Mouse (Mus musculus) embryonic fibroblast, embryonic 13.5 days (primary cell): ENCODE results near the gene Cpz. TPM values are rescaled to one million over a fixed set of nuclear protein-coding genes. Genes with fewer than 3 reads are reported as not detected.

Source experiments
- H3K27ac ChIP-seq: 2 replicates; pipeline ENCODE4 v1.5.1; 2012; ENCODE audit warnings: low read length, control low read depth, inconsistent platforms; ENCODE audit not compliant: insufficient read depth
- H3K4me1 ChIP-seq: 2 replicates; pipeline ENCODE4 v1.6.1; 2011; ENCODE audit warnings: low read length; ENCODE audit not compliant: control insufficient read depth, insufficient read depth
- H3K4me3 ChIP-seq: 2 replicates; pipeline ENCODE4 v1.5.1; 2011; ENCODE audit warnings: mild to moderate bottlenecking, control low read depth, low read length; ENCODE audit not compliant: insufficient read depth
- CTCF ChIP-seq: IDR thresholded peaks from 2 replicates; pipeline ENCODE4 v1.5.1; 2011; ENCODE audit warnings: mild to moderate bottlenecking, control low read depth, low read length, moderate library complexity, borderline replicate concordance; ENCODE audit not compliant: insufficient read depth
- POLR2A ChIP-seq: IDR thresholded peaks from 2 replicates; pipeline ENCODE4 v1.6.1; 2011; ENCODE audit warnings: low read depth, mild to moderate bottlenecking, control low read depth, low read length, moderate library complexity
- polyA plus RNA-seq: library from polyadenylated mRNA; stranded (reverse); fragments of >200 nt; gene quantifications from 2 replicates; pipeline ENCODE4 v1.2.4, GENCODE M21; 2011; ENCODE audit warnings: low read depth; ENCODE audit not compliant: missing spikeins, insufficient read length

Cpz gene
- polyA plus RNA-seq, 1 experiment, result 7.8 TPM

DNA sequence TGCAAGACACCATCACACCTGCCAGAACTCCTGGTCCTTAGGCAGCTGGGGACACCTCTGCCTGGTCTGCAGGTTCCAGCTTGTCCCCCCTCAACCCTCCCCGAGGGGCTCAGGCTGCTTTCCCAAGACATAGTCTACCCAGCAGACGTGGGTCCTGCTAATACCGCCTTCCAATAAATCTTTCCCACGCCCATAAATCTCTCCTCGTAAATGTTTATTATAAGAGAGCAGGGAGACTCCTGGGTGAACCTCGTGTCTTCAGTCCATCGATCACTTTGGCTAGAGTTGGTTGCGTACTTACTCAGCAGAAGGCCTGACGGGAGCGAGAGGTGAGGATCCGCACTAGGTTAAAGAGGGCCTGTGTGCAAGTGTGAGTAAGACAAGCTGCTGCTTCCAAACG, 31.7 kb downstream of the Cpz start:
- H3K4me3 ChIP-seq, result no peak overlapping the region
- H3K4me1 ChIP-seq, result no peaks in the 10 kb centered on the region
- H3K27ac ChIP-seq, result no peak overlapping the region
- TF ChIP-seq POLR2A (no peak), CTCF (no peak)

DNA sequence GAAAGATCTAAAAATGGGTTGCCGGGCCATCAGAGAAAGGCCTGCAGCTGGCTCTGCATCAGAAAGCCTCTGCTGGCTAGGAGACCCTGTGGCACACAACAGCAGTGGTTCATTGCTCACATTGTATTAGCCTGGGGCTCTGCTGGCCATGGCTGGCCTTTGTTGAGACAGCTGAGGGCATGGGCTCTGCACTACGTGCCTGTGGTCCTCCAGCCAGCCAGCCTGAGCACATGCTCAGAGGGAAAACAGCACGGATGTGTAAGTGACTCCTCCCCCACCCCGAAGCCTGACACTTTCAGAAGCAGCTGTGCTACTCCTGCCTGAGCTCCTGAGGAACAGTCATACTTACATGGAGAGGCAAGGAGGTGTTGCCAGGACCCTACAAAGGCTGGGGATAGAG, 46.0 kb downstream of the Cpz start:
- H3K4me3 ChIP-seq, result no peak overlapping the region
- no peaks in the 10 kb centered on the region for H3K4me1 ChIP-seq
- TF ChIP-seq POLR2A (no peak), CTCF (no peak)
- no peak overlapping the region for H3K27ac ChIP-seq

DNA sequence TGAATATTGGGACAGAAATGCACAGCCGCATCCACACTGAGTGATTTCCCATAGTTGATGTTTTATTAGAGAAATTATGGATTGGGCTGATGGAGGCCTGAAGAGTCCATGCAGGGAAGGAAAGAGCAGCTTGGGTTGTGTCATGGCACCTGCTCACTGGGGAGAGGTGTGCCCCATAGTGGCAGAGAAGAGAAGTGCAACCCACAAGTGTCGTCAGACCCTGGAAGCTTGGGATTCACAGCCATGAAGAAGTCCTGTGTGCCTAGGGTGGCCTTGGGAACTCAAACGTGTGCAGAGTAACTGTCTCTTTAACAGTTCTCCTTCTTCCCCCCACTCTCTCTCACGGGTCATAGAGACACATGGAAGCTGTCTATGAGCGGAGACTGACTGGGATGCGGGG, 50.3 kb downstream of the Cpz start:
- Histone ChIP-seq H3K4me1 (no peaks in the 10 kb centered on the region), H3K27ac (no peak overlapping the region), H3K4me3 (no peak overlapping the region)
- TF ChIP-seq POLR2A (no peak), CTCF (peak; percentile 34; the same call in 1 of the 2 replicates)

DNA sequence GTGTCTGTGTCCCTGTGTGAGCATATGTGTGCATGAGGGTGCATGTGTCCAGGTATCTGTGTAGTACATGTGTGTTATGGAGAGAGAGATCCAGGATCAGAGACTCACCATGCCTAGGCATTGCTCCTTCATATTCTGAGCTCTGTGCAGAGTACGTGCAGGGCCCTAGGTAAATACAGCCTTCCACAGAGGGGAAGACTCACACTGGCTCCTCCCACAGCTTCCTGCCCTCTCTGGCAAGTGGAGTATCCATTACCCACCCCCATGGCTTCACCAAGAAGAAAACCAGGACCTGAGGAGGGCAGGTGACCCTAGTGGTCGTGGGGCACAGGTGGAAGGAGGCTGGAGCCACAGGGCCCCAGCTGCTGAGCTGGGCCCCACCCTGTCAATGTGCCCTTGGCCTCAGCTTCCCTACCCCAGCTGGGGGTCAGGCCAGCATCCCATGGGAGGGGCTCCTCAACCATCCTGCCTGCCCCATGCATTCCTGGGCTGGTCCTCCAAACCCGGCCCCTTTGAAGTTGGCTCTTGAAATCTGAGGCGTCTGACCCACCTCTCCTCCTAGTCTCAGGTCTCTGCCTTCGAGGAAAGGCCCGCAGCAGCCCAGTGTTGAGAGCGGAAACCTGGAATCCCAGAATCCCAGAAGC, 54.5 kb downstream of the Cpz start:
- TF ChIP-seq CTCF (no peak), POLR2A (no peak)
- Histone ChIP-seq H3K4me1 (no peaks in the 10 kb centered on the region), H3K4me3 (no peak overlapping the region), H3K27ac (no peak overlapping the region)

DNA sequence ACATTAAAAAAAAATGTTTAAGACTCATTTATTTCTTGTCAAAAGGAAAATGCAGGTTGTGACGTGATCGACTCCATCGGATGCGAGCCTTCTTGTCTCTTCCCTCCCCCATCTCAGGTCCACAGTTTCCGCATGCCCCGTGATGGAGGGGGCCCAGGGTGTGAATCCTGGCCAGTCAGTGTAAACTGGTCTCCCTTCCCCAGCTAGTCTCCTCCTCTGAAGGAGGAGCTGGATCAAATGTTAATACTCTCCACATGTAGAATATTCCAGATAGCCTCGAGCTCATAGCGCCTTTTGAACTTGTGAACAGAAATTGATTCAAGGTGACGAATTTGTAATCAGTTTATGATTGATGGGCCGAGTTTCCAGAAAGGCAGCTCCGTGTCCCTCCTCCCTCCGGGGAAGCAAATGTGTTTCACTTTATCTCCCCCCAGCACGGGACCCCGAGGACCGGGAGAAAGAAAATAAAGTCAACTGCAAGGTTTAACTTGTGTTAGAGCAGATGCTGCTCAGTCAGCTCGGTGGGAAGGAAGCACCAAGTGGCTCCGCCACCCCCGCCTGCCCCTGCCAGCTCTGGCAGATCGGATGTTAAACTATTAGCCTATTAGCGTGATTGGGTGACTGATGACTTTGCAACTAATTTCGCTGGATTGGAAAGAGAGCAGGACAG, 59.4 kb downstream of the Cpz start:
- H3K27ac ChIP-seq, result no peak overlapping the region
- TF ChIP-seq POLR2A (no peak), CTCF (no peak)
- H3K4me1 ChIP-seq, result no peaks in the 10 kb centered on the region
- H3K4me3 ChIP-seq, result no peak overlapping the region

DNA sequence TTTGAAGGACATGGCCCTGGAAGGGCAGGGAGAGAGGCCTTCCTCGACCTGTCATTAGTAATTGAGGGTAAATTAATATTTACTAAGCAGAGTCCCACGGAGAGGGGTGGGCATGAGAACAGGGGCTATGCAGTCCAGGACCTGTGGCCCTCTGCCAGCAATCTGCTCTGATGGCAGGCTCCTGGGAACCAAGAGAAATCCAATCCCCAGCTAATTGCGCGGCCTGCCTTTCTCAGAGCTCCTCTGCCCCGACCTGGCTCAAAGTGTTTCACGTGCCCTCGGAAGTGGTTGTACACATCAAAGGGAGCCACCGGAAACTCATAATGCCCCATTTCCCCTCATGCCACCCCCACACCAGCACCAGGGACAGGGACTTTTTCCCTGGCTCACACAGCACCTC, 63.4 kb downstream of the Cpz start:
- Histone ChIP-seq H3K27ac (no peak overlapping the region), H3K4me1 (no peaks in the 10 kb centered on the region), H3K4me3 (no peak overlapping the region)
- TF ChIP-seq CTCF, result no peak
- TF ChIP-seq POLR2A, result no peak

DNA sequence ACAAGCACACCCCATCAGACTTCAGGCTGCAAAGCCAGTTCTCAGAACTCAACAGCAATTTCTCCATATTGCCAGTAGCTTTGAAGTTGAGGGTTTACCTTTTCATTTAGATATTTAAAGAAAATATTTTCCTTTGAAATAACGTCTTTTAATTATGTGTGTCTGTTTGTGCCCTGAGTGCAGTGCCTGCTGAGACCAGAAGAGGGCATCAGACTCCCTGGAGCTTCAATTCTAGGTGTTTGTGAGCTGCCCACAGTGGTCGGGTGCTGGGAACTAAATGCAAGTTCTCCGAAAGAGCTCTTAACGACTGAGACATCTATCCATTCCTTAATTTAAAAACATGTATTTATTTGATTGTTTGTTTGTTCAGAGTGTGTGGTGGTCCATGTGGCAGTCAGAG, 65.7 kb downstream of the Cpz start:
- Histone ChIP-seq H3K4me1 (no peaks in the 10 kb centered on the region), H3K4me3 (no peak overlapping the region), H3K27ac (no peak overlapping the region)
- no peak for TF ChIP-seq CTCF
- no peak for TF ChIP-seq POLR2A

DNA sequence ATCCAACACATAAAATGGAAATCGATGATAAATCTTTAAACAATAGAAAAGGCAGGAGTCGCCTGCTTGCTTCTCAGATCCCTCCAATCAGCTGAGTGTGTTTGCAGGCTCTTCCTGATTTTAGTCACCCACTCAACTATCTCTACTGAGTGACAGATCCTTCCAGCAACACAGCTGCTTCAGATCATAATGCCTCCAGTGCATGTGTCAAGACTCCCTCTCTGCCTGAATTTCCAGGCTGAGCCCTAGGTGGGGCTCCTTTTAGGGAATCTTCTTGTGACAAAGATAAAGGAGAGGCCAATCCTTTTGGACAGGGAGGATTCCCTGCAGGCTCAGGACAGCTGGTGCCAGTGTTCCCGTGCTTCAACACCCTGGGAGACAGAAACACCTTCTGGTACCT, 67.2 kb downstream of the Cpz start:
- Histone ChIP-seq H3K4me1 (no peaks in the 10 kb centered on the region), H3K27ac (no peak overlapping the region), H3K4me3 (no peak overlapping the region)
- TF ChIP-seq POLR2A (no peak), CTCF (no peak)

DNA sequence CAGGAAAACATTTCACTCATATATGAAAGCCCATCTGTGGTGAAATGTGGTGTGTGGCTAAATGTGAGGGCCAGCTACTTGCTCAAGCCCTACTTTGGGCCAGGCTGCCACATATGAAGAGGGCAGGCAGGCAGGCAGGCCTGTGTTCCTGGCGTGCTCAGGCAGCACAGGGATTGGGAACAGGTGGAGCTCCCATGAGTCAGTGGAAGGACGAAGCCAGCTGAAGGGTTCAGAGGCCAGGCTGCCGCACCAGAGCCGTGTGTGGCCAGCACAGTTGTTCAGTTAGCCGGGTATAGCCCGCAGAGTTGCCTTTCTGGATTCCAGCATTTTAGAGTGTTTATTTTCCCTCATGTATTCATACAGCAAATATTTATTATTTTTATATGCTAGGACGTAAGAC, 68.1 kb downstream of the Cpz start:
- TF ChIP-seq CTCF (no peak), POLR2A (no peak)
- H3K27ac ChIP-seq, result no peak overlapping the region

DNA sequence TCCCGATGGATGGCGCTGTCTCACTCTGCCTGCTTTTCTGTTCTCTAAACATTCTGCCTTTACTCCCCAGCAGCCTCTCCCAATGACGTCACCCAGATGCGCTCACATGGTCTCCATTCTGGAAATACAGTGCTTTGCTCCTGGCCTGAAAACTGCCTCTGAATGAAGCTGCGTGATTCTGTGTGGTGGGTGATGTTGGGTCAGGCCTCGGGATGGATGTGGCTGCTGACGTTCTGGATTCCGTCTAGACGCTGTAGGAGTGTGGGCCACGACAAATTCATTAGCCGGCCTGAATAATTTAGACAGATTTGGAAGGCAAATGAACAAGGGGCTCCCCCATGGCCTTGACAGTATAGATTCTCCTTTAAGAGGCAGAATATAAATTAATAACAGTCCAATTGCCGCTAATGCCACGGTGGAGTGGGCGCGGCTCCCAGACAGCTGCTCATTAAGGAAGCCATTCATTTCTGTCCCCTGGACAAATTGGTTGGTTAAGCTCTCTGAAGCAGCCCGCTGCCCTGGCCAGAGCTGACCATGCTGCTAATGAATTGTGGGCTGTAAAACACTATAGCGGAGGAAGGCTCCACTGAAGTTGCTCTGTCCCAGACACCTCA, 71.2 kb downstream of the Cpz start:
- H3K4me3 ChIP-seq, result no peak overlapping the region
- TF ChIP-seq CTCF, result no peak
- TF ChIP-seq POLR2A, result no peak
- no peaks in the 10 kb centered on the region for H3K4me1 ChIP-seq
- H3K27ac ChIP-seq, result no peak overlapping the region

More for the DNA sequence above, 68.1 kb downstream of the Cpz start:
- H3K4me3 ChIP-seq, result no peak overlapping the region
- no peaks in the 10 kb centered on the region for H3K4me1 ChIP-seq

Other genes with a start within 250 kb of the Cpz start
- not detected in 2 replicates for gene Adra2c, start 247.4 kb downstream of the Cpz start, polyA plus RNA-seq
- gene Hmx1, start 136.6 kb downstream of the Cpz start, polyA plus RNA-seq, result 0.91 TPM in 1 of 2 replicates, not detected in the other
- gene Trmt44, start 49.4 kb upstream of the Cpz start, polyA plus RNA-seq, result 5.5 and 5.6 TPM in 2 replicates
- gene Acox3, start 57.3 kb upstream of the Cpz start, polyA plus RNA-seq, result 22.4 and 24.9 TPM in 2 replicates
- 9.8 and 19.2 TPM in 2 replicates for gene Htra3, start 154.1 kb upstream of the Cpz start, polyA plus RNA-seq
- gene Sh3tc1, start 214.3 kb upstream of the Cpz start, polyA plus RNA-seq, result 0.60 TPM in 1 of 2 replicates, not detected in the other
- not detected in 2 replicates for gene Ablim2, start 232.2 kb upstream of the Cpz start, polyA plus RNA-seq